Mouse (Mus musculus) CH12.LX (cell line): ENCODE measurements at regions not wholly inside any gene's neighbourhood (a gene's known extent, or its start where the extent isn't known, plus 50 kb on each side); places are given as distances from the start of the nearest gene placed in this dataset.

Experiments used
- DNase-seq: peaks from one replicate; pipeline ENCODE4 v3.0.0-alpha.2; 2013; ENCODE audit errors: extremely low read depth
- H3K27ac ChIP-seq: 2 replicates; pipeline ENCODE4 v1.5.1; 2012; ENCODE audit warnings: low read depth, mild to moderate bottlenecking, control low read depth, moderate library complexity; ENCODE audit not compliant: insufficient read depth
- H3K27me3 ChIP-seq: replicated peaks from 2 replicates; pipeline ENCODE3; 2012; ENCODE audit warnings: inconsistent platforms
- H3K36me3 ChIP-seq, 2 experiments: replicated peaks in 1 of 2; 2 replicates each; pipeline versions ENCODE3 to v1.6.1; 2012; ENCODE audit warnings: inconsistent platforms in 1 of 2, low read length in 1 of 2, mild to moderate bottlenecking in 1 of 2, mixed read lengths in 1 of 2, moderate library complexity in 1 of 2; ENCODE audit not compliant: control insufficient read depth in 1 of 2, insufficient read depth in 1 of 2
- H3K4me1 ChIP-seq, 2 experiments: 2 replicates each; pipeline ENCODE4 v1.6.1; 2012; ENCODE audit warnings: inconsistent platforms in 1 of 2, moderate library complexity in 1 of 2; ENCODE audit not compliant: insufficient read depth in 2 of 2, control insufficient read depth in 1 of 2
- H3K4me2 ChIP-seq: 2 replicates; pipeline ENCODE4 v1.6.1; 2012; ENCODE audit warnings: low read depth, mild to moderate bottlenecking, control low read depth; ENCODE audit not compliant: poor library complexity, insufficient read depth, severe bottlenecking
- H3K4me3 ChIP-seq, 3 experiments: fragments of 150-350 bp in 1 of 3; sonication (generic) in 1 of 3; replicated peaks in 1 of 3; 2 replicates each; pipeline versions ENCODE3 to v1.5.1; 2011 to 2012; ENCODE audit warnings: low read depth in 2 of 3, low read length in 2 of 3, mild to moderate bottlenecking in 2 of 3, moderate library complexity in 2 of 3, control low read depth in 1 of 3, improper control_type of control experiment in 1 of 3, inconsistent platforms in 1 of 3, mixed read lengths in 1 of 3; ENCODE audit not compliant: poor library complexity in 1 of 3
- H3K79me2 ChIP-seq: replicated peaks from 2 replicates; pipeline ENCODE4 v1.6.1; 2012; ENCODE audit warnings: mild to moderate bottlenecking, moderate library complexity; ENCODE audit not compliant: control insufficient read depth, poor library complexity, insufficient read depth, severe bottlenecking; ENCODE audit errors: extremely low read depth
- H3K9ac ChIP-seq: 2 replicates; pipeline ENCODE4 v1.6.1; 2012; ENCODE audit warnings: low read depth, mild to moderate bottlenecking, control low read depth, moderate library complexity; ENCODE audit not compliant: insufficient read depth
- H3K9me3 ChIP-seq: replicated peaks from 2 replicates; pipeline ENCODE3; 2012; ENCODE audit warnings: low read length, inconsistent platforms, mixed read lengths
- CHD1 ChIP-seq: IDR thresholded peaks from 2 replicates; pipeline ENCODE4 v1.6.1; 2012; ENCODE audit warnings: low read depth, low read length, improper control_type of control experiment, inconsistent platforms
- E2F4 ChIP-seq: IDR thresholded peaks from 2 replicates; pipeline ENCODE4 v1.6.1; 2011; ENCODE audit warnings: low read depth, low read length, improper control_type of control experiment; ENCODE audit not compliant: insufficient replicate concordance
- EP300 ChIP-seq: IDR thresholded peaks from 2 replicates; pipeline ENCODE4 v1.6.1; 2011; ENCODE audit warnings: low read length, improper control_type of control experiment
- ETS1 ChIP-seq: conservative IDR thresholded peaks from 2 replicates; pipeline ENCODE4 v1.6.1; 2012; ENCODE audit warnings: low read depth, mild to moderate bottlenecking, inconsistent platforms, low read length, improper control_type of control experiment, moderate library complexity
- GABPA ChIP-seq: IDR thresholded peaks from 2 replicates; pipeline ENCODE4 v1.6.1; 2012; ENCODE audit warnings: low read depth, low read length, improper control_type of control experiment, inconsistent platforms; ENCODE audit not compliant: insufficient replicate concordance
- HCFC1 ChIP-seq: IDR thresholded peaks from 2 replicates; pipeline ENCODE4 v1.6.1; 2012; ENCODE audit warnings: low read depth, mild to moderate bottlenecking, inconsistent platforms, low read length, improper control_type of control experiment
- IRF4 ChIP-seq: IDR thresholded peaks from 2 replicates; pipeline ENCODE4 v1.6.1; 2014; ENCODE audit warnings: low read depth, mild to moderate bottlenecking, inconsistent platforms, low read length, improper control_type of control experiment
- KAT2A ChIP-seq: IDR thresholded peaks from 2 replicates; pipeline ENCODE4 v1.6.1; 2012; ENCODE audit warnings: low read length, improper control_type of control experiment, inconsistent platforms; ENCODE audit not compliant: insufficient replicate concordance
- MAZ ChIP-seq: IDR thresholded peaks from 2 replicates; pipeline ENCODE4 v1.6.1; 2012; ENCODE audit warnings: low read depth, mild to moderate bottlenecking, inconsistent platforms, low read length, improper control_type of control experiment, moderate library complexity
- NRF1 ChIP-seq: IDR thresholded peaks from 2 replicates; pipeline ENCODE4 v1.6.1; 2014; ENCODE audit warnings: low read depth, mild to moderate bottlenecking, inconsistent platforms, low read length, improper control_type of control experiment, moderate library complexity
- PAX5 ChIP-seq: IDR thresholded peaks from 2 replicates; pipeline ENCODE4 v1.6.1; 2012; ENCODE audit warnings: low read length, inconsistent platforms, mixed read lengths
- POLR2A ChIP-seq: IDR thresholded peaks from 2 replicates; pipeline ENCODE4 v1.6.1; 2011; ENCODE audit warnings: low read depth, mild to moderate bottlenecking, improper control_type of control experiment, low read length
- POLR2AphosphoS2 ChIP-seq: IDR thresholded peaks from 2 replicates; pipeline ENCODE4 v1.6.1; 2011; ENCODE audit warnings: low read depth, low read length, improper control_type of control experiment
- RAD21 ChIP-seq: IDR thresholded peaks from 2 replicates; pipeline ENCODE4 v1.6.1; 2011; ENCODE audit warnings: low read depth, mild to moderate bottlenecking, low read length, improper control_type of control experiment, moderate library complexity
- SMC3 ChIP-seq: IDR thresholded peaks from 2 replicates; pipeline ENCODE4 v1.6.1; 2011; ENCODE audit warnings: low read depth, low read length, improper control_type of control experiment
- TBP ChIP-seq: conservative IDR thresholded peaks from 2 replicates; pipeline ENCODE4 v1.6.1; 2011; ENCODE audit warnings: low read depth, low read length, improper control_type of control experiment
- TCF12 ChIP-seq: IDR thresholded peaks from 2 replicates; pipeline ENCODE4 v1.6.1; 2014; ENCODE audit warnings: low read depth, mild to moderate bottlenecking, inconsistent platforms, low read length, improper control_type of control experiment
- ZC3H11A ChIP-seq: IDR thresholded peaks from 2 replicates; pipeline ENCODE4 v1.6.1; 2012; ENCODE audit warnings: low read depth, mild to moderate bottlenecking, inconsistent platforms, low read length, improper control_type of control experiment
- ZKSCAN1 ChIP-seq: IDR thresholded peaks from 2 replicates; pipeline ENCODE4 v1.6.1; 2012; ENCODE audit warnings: low read depth, inconsistent platforms, low read length, improper control_type of control experiment, borderline replicate concordance
- ZNF384 ChIP-seq: IDR thresholded peaks from 2 replicates; pipeline ENCODE4 v1.6.1; 2012; ENCODE audit warnings: low read depth, low read length, improper control_type of control experiment, inconsistent platforms
- dilution Hi-C: fragments of 300-500 bp; cut with MboI; formaldehyde crosslinking; loops from 2 replicates; pipeline ENCODE4 v1.14.3; 2020; ENCODE audit warnings: low sequenced_read_pairs; ENCODE audit not compliant: extremely low pct_unique_long_range_greater_than_20kb, extremely low pct_ligation_motif_present
- in situ Hi-C: fragments of 300-500 bp; cut with MboI; formaldehyde crosslinking; loops from 3 replicates; pipeline ENCODE4 v1.14.3; 2019; ENCODE audit warnings: low sequenced_read_pairs, low pct_ligation_motif_present, low pct_unique_long_range_greater_than_20kb, mixed read lengths

- TF ChIP-seq EP300 (no peak), HCFC1 (no peak), ZC3H11A (no peak), IRF4 (no peak), ZKSCAN1 (no peak)
- dilution Hi-C loops, result no loop called here
- DNase-seq, result no peak
- no peak overlapping the region for H3K9ac ChIP-seq
- no peaks in the 10 kb centered on the region for H3K79me2 ChIP-seq
- no peaks in the 10 kb centered on the region for H3K4me1 ChIP-seq
- no peak overlapping the region for H3K4me2 ChIP-seq
- H3K9me3 ChIP-seq, result peaks cover 8% of the 10 kb centered on the region
- no peak overlapping the region for H3K27ac ChIP-seq
- no peaks in the 10 kb centered on the region for H3K36me3 ChIP-seq
- H3K27me3 ChIP-seq, result peaks cover 89% of the 10 kb centered on the region
- H3K4me3 ChIP-seq, result no peak overlapping the region
- in situ Hi-C loops, result no loop called here
Measured at GRCm38 (mm10) chr5:120276229-120276628, 155.3 kb upstream of the Lhx5 start.

GRCm38 (mm10) chr5:120280321-120280720, 151.2 kb upstream of the Lhx5 start:
- Histone ChIP-seq H3K79me2 (no peaks in the 10 kb centered on the region), H3K4me1 (peaks cover 0 to 3% of the 10 kb centered on the region in 2 experiments; a peak in 2 of 4 replicates), H3K9ac (no peak overlapping the region), H3K27ac (no peak overlapping the region), H3K36me3 (no peaks in the 10 kb centered on the region), H3K9me3 (peaks cover 8% of the 10 kb centered on the region), H3K4me3 (no peak overlapping the region), H3K27me3 (peaks cover 81% of the 10 kb centered on the region), H3K4me2 (no peak overlapping the region)
- dilution Hi-C loops (no loop called here), in situ Hi-C loops (no loop called here)
- DNase-seq, result no peak
- TF ChIP-seq NRF1, result no peak
- no peak for TF ChIP-seq KAT2A
- TF ChIP-seq POLR2AphosphoS2, result no peak
- TF ChIP-seq POLR2A, result no peak
- TF ChIP-seq ZNF384, result no peak
- TF ChIP-seq HCFC1, result no peak
- TF ChIP-seq TCF12, result no peak
- TF ChIP-seq ETS1, result no peak
- TF ChIP-seq RAD21, result no peak
- TF ChIP-seq MAZ, result no peak

GRCm38 (mm10) chr5:120280991-120281602, 150.4 kb upstream of the Lhx5 start:
- TF ChIP-seq TBP, result no peak
- no peak for TF ChIP-seq SMC3
- TF ChIP-seq PAX5, result no peak
- TF ChIP-seq E2F4, result no peak
- no peak for TF ChIP-seq CHD1
- TF ChIP-seq GABPA, result no peak
- H3K27me3 ChIP-seq, result peaks cover 74% of the 10 kb centered on the region
- H3K36me3 ChIP-seq, result no peaks in the 10 kb centered on the region
- H3K9me3 ChIP-seq, result peaks cover 2% of the 10 kb centered on the region
- no peaks in the 10 kb centered on the region for H3K79me2 ChIP-seq
- dilution Hi-C loops (no loop called here), in situ Hi-C loops (no loop called here)
- DNase-seq, result no peak
- H3K4me1 ChIP-seq, result peaks cover 0 to 11% of the 10 kb centered on the region in 2 experiments; a peak in 2 of 4 replicates
- H3K4me3 ChIP-seq, result no peak overlapping the region
- H3K9ac ChIP-seq, result no peak overlapping the region
- no peak overlapping the region for H3K27ac ChIP-seq
- H3K4me2 ChIP-seq, result no peak overlapping the region
